Mouse (Mus musculus) heart, adult 2 months (tissue): ENCODE measurements at regions not wholly inside any gene's neighbourhood (a gene's known extent, or its start where the extent isn't known, plus 50 kb on each side); places are given as distances from the start of the nearest gene placed in this dataset.

Experiments used
- CTCF ChIP-seq: fragments of 200-600 bp; IDR thresholded peaks from 2 replicates; pipeline ENCODE4 v1.8.1; 2022; ENCODE audit warnings: antibody characterized with exemption, mild to moderate bottlenecking, moderate library complexity
- POLR2A ChIP-seq: fragments of 200-500 bp; IDR thresholded peaks from 2 replicates; pipeline ENCODE4 v1.6.1; 2011; ENCODE audit warnings: mild to moderate bottlenecking, low read depth, low read length, control low read depth; ENCODE audit not compliant: insufficient read depth

GRCm38 (mm10) chr4:64803886-64804285 is 320.1 kb upstream of the Pappa start:
- no peak for TF ChIP-seq POLR2A
- TF ChIP-seq CTCF: no peak
